Mouse (Mus musculus) intestine, embryonic 14.5 days (tissue): ENCODE data around the gene Chst15. TPM values are rescaled to one million over a fixed set of nuclear protein-coding genes. Genes with fewer than 3 reads are reported as not detected.

Experiments used
- ATAC-seq: fragments of 200-750 bp; cut with Nextera tagmentation; replicated peaks from 2 replicates; pipeline ENCODE4 v1.8.0; 2017; ENCODE audit warnings: low read depth, moderate number of reproducible peaks, moderate TSS enrichment, moderate library complexity; ENCODE audit not compliant: low FRiP score, low TSS enrichment
- DNase-seq: peaks from one replicate; pipeline ENCODE4 v3.0.0-alpha.2; 2018; ENCODE audit warnings: low spot score
- H3K27ac ChIP-seq: fragments of 300-500 bp; sonication (generic); 2 replicates; pipeline ENCODE4 v1.5.1; 2014; ENCODE audit warnings: low read depth, mild to moderate bottlenecking, control low read depth
- H3K27me3 ChIP-seq: fragments of 300-500 bp; sonication (generic); replicated peaks from 2 replicates; pipeline ENCODE4 v1.6.1; 2014; ENCODE audit warnings: low read length, control low read depth; ENCODE audit not compliant: control insufficient read depth, insufficient read depth
- H3K36me3 ChIP-seq: fragments of 300-500 bp; sonication (generic); 2 replicates; pipeline ENCODE4 v1.6.1; 2014; ENCODE audit warnings: low read length, control low read depth; ENCODE audit not compliant: control insufficient read depth, insufficient read depth
- H3K4me1 ChIP-seq: fragments of 300-500 bp; sonication (generic); replicated peaks from 2 replicates; pipeline ENCODE4 v1.6.1; 2014; ENCODE audit warnings: low read length, control low read depth, mixed read lengths; ENCODE audit not compliant: control insufficient read depth, insufficient read depth
- H3K4me2 ChIP-seq: fragments of 300-500 bp; sonication (generic); 2 replicates; pipeline ENCODE4 v1.6.1; 2014; ENCODE audit warnings: low read length
- H3K4me3 ChIP-seq: fragments of 300-500 bp; sonication (generic); 2 replicates; pipeline ENCODE4 v1.5.1; 2014; ENCODE audit warnings: low read depth, low read length, control low read depth, mixed read lengths
- H3K9ac ChIP-seq: fragments of 300-500 bp; sonication (generic); 2 replicates; pipeline ENCODE4 v1.6.1; 2014; ENCODE audit warnings: mild to moderate bottlenecking, low read length
- H3K9me3 ChIP-seq: fragments of 300-500 bp; sonication (generic); 2 replicates; pipeline ENCODE4 v1.6.1; 2016; ENCODE audit warnings: low read length, control low read depth; ENCODE audit not compliant: control insufficient read depth
- WGBS: fragments of 180-500 bp; shearing (Covaris S2); extraction: QIAGEN DNeasy Blood & Tissue Kit; methylation state at CpG from one replicate; pipeline ENCODE4 v1.1.7; 2014; 5-methylcytosine and 5-hydroxymethylcytosine counted together
- polyA plus RNA-seq: library from polyadenylated mRNA; unstranded; fragments of >200 nt; fragmentation: Nextera tagmentation; extraction: Ambion mirVana; gene quantifications from 2 replicates; pipeline ENCODE4 v1.2.1, GENCODE M21; 2014

The Chst15 gene
- polyA plus RNA-seq, result 29.1 and 32.1 TPM in 2 replicates

GRCm38 (mm10) chr7:132317036-132317541, at the start of gene Chst15:
TSS of gene Chst15 (minus strand) at chr7:132317228.
- WGBS, result under 1% methylated on average over 34 of the region's 34 CpGs

GRCm38 (mm10) chr7:132365703-132366384, 48.8 kb upstream of the Chst15 start:
- no peak for DNase-seq
- no peak overlapping the region for H3K27ac ChIP-seq

More at GRCm38 (mm10) chr7:132317036-132317541, at the start of gene Chst15:
- H3K4me1 ChIP-seq, result peaks cover 23% of the 10 kb centered on the region
- no peaks in the 10 kb centered on the region for H3K36me3 ChIP-seq
- peak within 1 kb of the TSS; percentile 92 for H3K27ac ChIP-seq
- H3K9ac ChIP-seq, result peak within 1 kb of the TSS; percentile 88
- H3K9me3 ChIP-seq, result no peaks in the 10 kb centered on the region
- peak; percentile 86 for DNase-seq
- peak within 1 kb of the TSS; percentile 91 for H3K4me2 ChIP-seq
- H3K4me3 ChIP-seq, result peak within 1 kb of the TSS; percentile 88
- ATAC-seq, result peak; percentile 34
- H3K27me3 ChIP-seq, result no peaks in the 10 kb centered on the region

GRCm38 (mm10) chr7:132365111-132365510, 48.1 kb upstream of the Chst15 start:
- H3K9me3 ChIP-seq, result no peaks in the 10 kb centered on the region
- 85% methylated on average over 5 of the region's 5 CpGs for WGBS
- H3K27ac ChIP-seq, result no peak overlapping the region
- no peak overlapping the region for H3K9ac ChIP-seq
- H3K36me3 ChIP-seq, result no peaks in the 10 kb centered on the region
- ATAC-seq (no peak), DNase-seq (no peak)
- H3K4me3 ChIP-seq, result no peak overlapping the region
- no peaks in the 10 kb centered on the region for H3K4me1 ChIP-seq
- no peaks in the 10 kb centered on the region for H3K27me3 ChIP-seq
- no peak overlapping the region for H3K4me2 ChIP-seq

More at GRCm38 (mm10) chr7:132365703-132366384, 48.8 kb upstream of the Chst15 start:
- Histone ChIP-seq H3K36me3 (no peaks in the 10 kb centered on the region), H3K9ac (no peak overlapping the region), H3K4me1 (no peaks in the 10 kb centered on the region), H3K27me3 (no peaks in the 10 kb centered on the region), H3K4me3 (no peak overlapping the region), H3K9me3 (no peaks in the 10 kb centered on the region), H3K4me2 (no peak overlapping the region)
- WGBS, result 83% methylated on average over 5 of the region's 5 CpGs
- ATAC-seq, result no peak

DNA sequence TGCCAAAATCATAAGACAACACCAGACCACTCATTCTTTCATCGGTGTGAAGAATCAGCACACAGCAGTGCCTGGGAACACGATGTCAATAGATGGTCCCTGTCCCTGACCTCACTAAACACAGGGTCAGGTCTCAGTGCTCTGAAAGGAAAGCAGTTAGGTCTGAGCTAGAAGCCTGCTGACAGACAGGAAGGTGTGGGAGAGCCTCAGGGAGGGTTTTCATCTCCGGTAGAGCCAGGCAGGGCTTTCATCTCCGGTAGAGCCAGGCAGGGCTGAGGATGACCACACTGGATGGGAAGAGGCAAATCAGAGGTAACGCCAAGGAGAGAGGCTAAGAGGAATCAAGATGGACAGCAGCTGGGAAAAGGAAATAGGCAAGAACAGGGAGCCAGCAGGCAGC, 47.5 kb upstream of the Chst15 start:
- H3K4me2 ChIP-seq, result no peak overlapping the region
- no peaks in the 10 kb centered on the region for H3K36me3 ChIP-seq
- 59% methylated on average over 5 of the region's 5 CpGs for WGBS
- no peak overlapping the region for H3K4me3 ChIP-seq
- no peaks in the 10 kb centered on the region for H3K4me1 ChIP-seq
- no peaks in the 10 kb centered on the region for H3K9me3 ChIP-seq
- ATAC-seq (no peak), DNase-seq (no peak)
- no peak overlapping the region for H3K9ac ChIP-seq
- H3K27me3 ChIP-seq, result no peaks in the 10 kb centered on the region
- H3K27ac ChIP-seq, result no peak overlapping the region

GRCm38 (mm10) chr7:132360336-132360735, 43.3 kb upstream of the Chst15 start:
- Histone ChIP-seq H3K27ac (no peak overlapping the region), H3K9ac (no peak overlapping the region), H3K9me3 (no peaks in the 10 kb centered on the region), H3K4me1 (no peaks in the 10 kb centered on the region), H3K4me2 (no peak overlapping the region), H3K27me3 (no peaks in the 10 kb centered on the region), H3K36me3 (no peaks in the 10 kb centered on the region), H3K4me3 (no peak overlapping the region)
- DNase-seq (no peak), ATAC-seq (no peak)
- WGBS, result 77% methylated on average over 4 of the region's 4 CpGs

DNA sequence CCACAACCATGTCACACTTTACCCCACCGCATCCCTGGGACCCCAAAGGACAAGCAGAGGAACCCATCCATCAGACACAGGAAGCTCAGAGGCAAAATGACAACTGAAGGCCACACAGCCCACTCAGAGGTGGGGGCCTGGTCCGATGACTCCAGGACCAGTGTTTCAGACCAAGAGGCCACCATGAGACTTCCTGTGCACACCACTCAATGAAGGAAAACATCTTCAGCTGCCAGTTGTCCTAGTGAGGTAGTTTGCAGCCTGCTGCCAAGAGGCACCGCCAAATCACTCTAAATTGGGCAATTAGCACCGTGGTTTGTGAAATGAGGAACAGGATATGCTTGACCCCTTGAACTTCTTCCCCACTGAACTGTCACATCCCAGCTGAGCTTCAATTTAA, 41.7 kb upstream of the Chst15 start:
- no peak overlapping the region for H3K9ac ChIP-seq
- H3K4me2 ChIP-seq, result no peak overlapping the region
- H3K27ac ChIP-seq, result no peak overlapping the region
- no peaks in the 10 kb centered on the region for H3K4me1 ChIP-seq
- DNase-seq (no peak), ATAC-seq (no peak)
- no peaks in the 10 kb centered on the region for H3K27me3 ChIP-seq
- no peak overlapping the region for H3K4me3 ChIP-seq
- WGBS, result 62% methylated on average over 4 of the region's 4 CpGs
- no peaks in the 10 kb centered on the region for H3K9me3 ChIP-seq
- H3K36me3 ChIP-seq, result no peaks in the 10 kb centered on the region

DNA sequence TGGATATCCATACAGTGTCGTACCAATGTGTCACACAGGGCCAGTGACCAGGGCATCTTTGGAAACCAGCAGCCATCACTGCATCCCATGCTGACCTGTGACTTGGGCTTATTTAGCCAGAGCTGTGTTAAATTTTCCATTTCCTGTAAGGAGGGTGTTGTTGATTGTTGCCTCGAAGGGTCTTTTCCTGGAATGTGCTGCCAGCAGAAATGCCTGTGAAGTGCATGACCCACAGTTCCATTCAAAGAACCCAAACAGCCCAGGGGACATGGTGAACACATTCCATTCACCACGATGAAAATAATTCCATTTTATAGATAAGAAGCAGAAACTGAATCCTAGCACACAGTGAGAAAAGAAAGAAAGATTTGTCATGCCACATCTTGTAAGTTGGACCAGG, 41.2 kb upstream of the Chst15 start:
- H3K27ac ChIP-seq, result no peak overlapping the region
- H3K4me1 ChIP-seq, result no peaks in the 10 kb centered on the region
- DNase-seq (no peak), ATAC-seq (no peak)
- no peak overlapping the region for H3K4me3 ChIP-seq
- no peaks in the 10 kb centered on the region for H3K36me3 ChIP-seq
- no peak overlapping the region for H3K9ac ChIP-seq
- H3K4me2 ChIP-seq, result no peak overlapping the region
- 46% methylated on average over 3 of the region's 3 CpGs for WGBS
- no peaks in the 10 kb centered on the region for H3K27me3 ChIP-seq
- no peaks in the 10 kb centered on the region for H3K9me3 ChIP-seq

- Histone ChIP-seq H3K27me3 (no peaks in the 10 kb centered on the region), H3K36me3 (no peaks in the 10 kb centered on the region), H3K9ac (no peak overlapping the region), H3K4me1 (no peaks in the 10 kb centered on the region), H3K4me3 (no peak overlapping the region), H3K9me3 (no peaks in the 10 kb centered on the region), H3K27ac (no peak overlapping the region), H3K4me2 (no peak overlapping the region)
- WGBS, result 85% methylated on average over 3 of the region's 3 CpGs
- DNase-seq (no peak), ATAC-seq (no peak)
These were observed 40.8 kb upstream of the Chst15 start for GRCm38 (mm10) chr7:132357841-132358237.
